Mouse (Mus musculus): ENCODE data around the gene Btbd35f21. TPM values are rescaled to one million over a fixed set of nuclear protein-coding genes. Genes with fewer than 3 reads are reported as not detected.
"Not testable (repeated sequence)": the region's sequence is repeated elsewhere in the genome, so short reads cannot be mapped to it uniquely, and the experiment has no call there.

The Btbd35f21 gene
- polyA plus RNA-seq (2012; rRNA removed) = not detected in 2 replicates
- not detected in 2 replicates for polyA plus RNA-seq (2014; fragmentation: Nextera tagmentation; extraction: Ambion mirVana)

DNA sequence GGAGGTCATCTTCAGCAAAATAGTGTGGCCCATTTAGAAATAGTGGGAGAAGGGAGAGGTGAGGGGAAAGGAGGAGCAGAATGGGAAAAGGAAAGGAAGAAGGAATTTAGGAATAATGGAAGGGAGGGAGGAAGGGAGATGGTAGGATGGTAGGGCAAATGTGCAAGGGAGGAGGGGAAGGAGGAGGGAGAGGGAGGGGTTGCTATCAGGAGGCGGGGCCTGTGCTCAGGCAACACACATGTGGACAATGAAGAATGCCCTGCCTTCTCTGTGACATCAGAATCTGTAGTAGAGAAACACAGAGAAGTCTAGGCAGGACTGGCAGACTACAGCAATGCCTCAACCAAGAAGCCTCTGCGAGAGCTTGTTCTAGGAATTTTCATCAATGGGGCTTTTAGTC lies at the start of gene Btbd35f21:
Gene Btbd35f21, plus strand, starts transcription at position 301 of the 400 bp plus-strand sequence.
- not testable (repeated sequence) for ATAC-seq (ENCODE audit: insufficient read depth); H3K9me3 ChIP-seq (ENCODE audit: control insufficient read depth, low read length); H3K27ac ChIP-seq; H3K9ac ChIP-seq (replicated peaks); H3K4me2 ChIP-seq (ENCODE audit: low read depth); H3K4me1 ChIP-seq (replicated peaks; ENCODE audit: control insufficient read depth in 2 of 2, insufficient read depth in 2 of 2, low read length in 1 of 2); DNase-seq (ENCODE audit: low read depth in 3 of 3, low spot score in 3 of 3); H3K36me3 ChIP-seq (replicated peaks; ENCODE audit: control insufficient read depth, insufficient read depth, low read depth); H3K4me3 ChIP-seq (ENCODE audit: insufficient read depth in 1 of 2, low read depth in 2 of 2, low read length in 2 of 2); H3K27me3 ChIP-seq (ENCODE audit: control insufficient read depth, insufficient read depth, low read length)
- WGBS (ENCODE audit: insufficient replicate concordance) = no CpG with 5 or more reads among the region's 2 CpGs

Other genes starting within 250 kb of the Btbd35f21 start
- gene Btbd35f1, start 166.1 kb upstream of the Btbd35f21 start, polyA plus RNA-seq (2012; rRNA removed) = not detected in 2 replicates
- gene Btbd35f1, start 166.1 kb upstream of the Btbd35f21 start, polyA plus RNA-seq (2014; fragmentation: Nextera tagmentation; extraction: Ambion mirVana) = not detected in 2 replicates
- gene Gm5926, start 75.4 kb upstream of the Btbd35f21 start, polyA plus RNA-seq (2012; rRNA removed) = not detected in 2 replicates
- gene Gm5926, start 75.4 kb upstream of the Btbd35f21 start, polyA plus RNA-seq (2014; fragmentation: Nextera tagmentation; extraction: Ambion mirVana) = not detected in 2 replicates
- gene Btbd35f30, start 168.5 kb downstream of the Btbd35f21 start, polyA plus RNA-seq (2012; rRNA removed) = not detected in 2 replicates
- gene Btbd35f30, start 168.5 kb downstream of the Btbd35f21 start, polyA plus RNA-seq (2014; fragmentation: Nextera tagmentation; extraction: Ambion mirVana) = not detected in 2 replicates
- not detected in 2 replicates for gene Gm21789, start 215.7 kb downstream of the Btbd35f21 start, polyA plus RNA-seq (2012; rRNA removed)
- not detected in 2 replicates for gene Gm21789, start 215.7 kb downstream of the Btbd35f21 start, polyA plus RNA-seq (2014; fragmentation: Nextera tagmentation; extraction: Ambion mirVana)
- not detected in 2 replicates for gene Btbd35f5, start 247.8 kb downstream of the Btbd35f21 start, polyA plus RNA-seq (2012; rRNA removed)
- not detected in 2 replicates for gene Btbd35f5, start 247.8 kb downstream of the Btbd35f21 start, polyA plus RNA-seq (2014; fragmentation: Nextera tagmentation; extraction: Ambion mirVana)